Mouse (Mus musculus) MEL (cell line): ENCODE data around the gene Plk1. TPM values are rescaled to one million over a fixed set of nuclear protein-coding genes. Genes with fewer than 3 reads are reported as not detected.

Source experiments
- DNase-seq: peaks from one replicate; pipeline ENCODE4 v3.0.0; 2011; ENCODE audit warnings: low read depth, low spot score
- H3K27ac ChIP-seq: 2 replicates; pipeline ENCODE4 v1.5.1; 2012; ENCODE audit warnings: low read depth, mild to moderate bottlenecking, control low read depth, low read length, moderate library complexity; ENCODE audit not compliant: control insufficient read depth
- H3K27me3 ChIP-seq, 2 experiments: fragments of 150-350 bp in 1 of 2; sonication (generic) in 1 of 2; 2 replicates each; pipeline ENCODE4 v1.6.1; 2012; ENCODE audit warnings: low read length in 2 of 2, mild to moderate bottlenecking in 2 of 2, improper control_type of control experiment in 1 of 2, moderate library complexity in 1 of 2; ENCODE audit not compliant: insufficient read depth in 2 of 2, control insufficient read depth in 1 of 2
- H3K36me3 ChIP-seq, 2 experiments: 2 replicates each; pipeline ENCODE4 v1.6.1; 2012 to 2014; ENCODE audit warnings: low read length in 2 of 2, improper control_type of control experiment in 1 of 2, inconsistent platforms in 1 of 2, mild to moderate bottlenecking in 1 of 2; ENCODE audit not compliant: insufficient read depth in 2 of 2, control insufficient read depth in 1 of 2
- H3K4me1 ChIP-seq, 2 experiments: fragments of 150-350 bp in 1 of 2; sonication (generic) in 1 of 2; 2 replicates each; pipeline ENCODE4 v1.6.1; 2012; ENCODE audit warnings: low read length in 2 of 2, improper control_type of control experiment in 1 of 2, mild to moderate bottlenecking in 1 of 2; ENCODE audit not compliant: insufficient read depth in 2 of 2, control insufficient read depth in 1 of 2
- H3K4me3 ChIP-seq, 2 experiments: fragments of 150-350 bp in 1 of 2; sonication (generic) in 1 of 2; 2 replicates each; pipeline ENCODE4 v1.5.1; 2012; ENCODE audit warnings: low read depth in 2 of 2, low read length in 2 of 2, mild to moderate bottlenecking in 2 of 2, moderate library complexity in 2 of 2, control low read depth in 1 of 2, improper control_type of control experiment in 1 of 2; ENCODE audit not compliant: control insufficient read depth in 1 of 2, insufficient read depth in 1 of 2
- H3K79me2 ChIP-seq: 2 replicates; pipeline ENCODE4 v1.6.1; 2012; ENCODE audit warnings: mild to moderate bottlenecking, low read length, moderate library complexity; ENCODE audit not compliant: control insufficient read depth, poor library complexity, insufficient read depth
- H3K9ac ChIP-seq: 2 replicates; pipeline ENCODE4 v1.6.1; 2012; ENCODE audit warnings: low read depth, mild to moderate bottlenecking, control low read depth, low read length, moderate library complexity; ENCODE audit not compliant: control insufficient read depth, poor library complexity, severe bottlenecking
- H3K9me3 ChIP-seq: fragments of 150-350 bp; sonication (generic); replicated peaks from 2 replicates; pipeline ENCODE4 v1.6.1; 2012; ENCODE audit warnings: mild to moderate bottlenecking, low read length, improper control_type of control experiment, moderate library complexity; ENCODE audit not compliant: insufficient read depth
- ETS1 ChIP-seq: IDR thresholded peaks from 2 replicates; pipeline ENCODE4 v1.6.1; 2012; ENCODE audit warnings: low read depth, mild to moderate bottlenecking, inconsistent platforms, low read length, improper control_type of control experiment, moderate library complexity
- GABPA ChIP-seq: IDR thresholded peaks from 2 replicates; pipeline ENCODE4 v1.6.1; 2012; ENCODE audit warnings: low read depth, mild to moderate bottlenecking, inconsistent platforms, low read length, improper control_type of control experiment, moderate library complexity
- GATA1 ChIP-seq: IDR thresholded peaks from 2 replicates; pipeline ENCODE4 v1.6.1; 2011; ENCODE audit warnings: low read depth, low read length, improper control_type of control experiment
- HCFC1 ChIP-seq: IDR thresholded peaks from 2 replicates; pipeline ENCODE4 v1.6.1; 2012; ENCODE audit warnings: low read depth, mild to moderate bottlenecking, inconsistent platforms, low read length, improper control_type of control experiment, moderate library complexity
- JUND ChIP-seq: IDR thresholded peaks from 2 replicates; pipeline ENCODE4 v1.6.1; 2011; ENCODE audit warnings: low read depth, mild to moderate bottlenecking, improper control_type of control experiment, low read length
- MAFK ChIP-seq: IDR thresholded peaks from 2 replicates; pipeline ENCODE4 v1.6.1; 2011; ENCODE audit warnings: low read depth, mild to moderate bottlenecking, low read length, improper control_type of control experiment, borderline replicate concordance
- MAZ ChIP-seq: IDR thresholded peaks from 2 replicates; pipeline ENCODE4 v1.6.1; 2012; ENCODE audit warnings: low read depth, mild to moderate bottlenecking, inconsistent platforms, low read length, improper control_type of control experiment
- RAD21 ChIP-seq: IDR thresholded peaks from 2 replicates; pipeline ENCODE4 v1.6.1; 2011; ENCODE audit warnings: mild to moderate bottlenecking, low read depth, low read length, improper control_type of control experiment
- USF2 ChIP-seq, 2 experiments: IDR thresholded peaks; 2 replicates each; pipeline ENCODE4 v1.6.1; 2011 to 2012; ENCODE audit warnings: improper control_type of control experiment in 2 of 2, low read length in 2 of 2, borderline replicate concordance in 1 of 2, inconsistent platforms in 1 of 2, low read depth in 1 of 2, mild to moderate bottlenecking in 1 of 2; ENCODE audit not compliant: insufficient read depth in 1 of 2
- ZNF384 ChIP-seq: IDR thresholded peaks from 2 replicates; pipeline ENCODE4 v1.6.1; 2012; ENCODE audit warnings: low read depth, mild to moderate bottlenecking, inconsistent platforms, low read length, improper control_type of control experiment
- polyA plus RNA-seq, 2 experiments: library from polyadenylated mRNA; stranded (reverse) in 1 of 2; unstranded in 1 of 2; fragments of >175 nt in 1 of 2; fragments of >200 nt in 1 of 2; gene quantifications; 2 replicates each; pipeline versions ENCODE4 v1.2.1 to v1.2.4; 2012; ENCODE audit warnings: low replicate concordance in 2 of 2, low read depth in 1 of 2; ENCODE audit not compliant: insufficient read length in 2 of 2, insufficient read depth in 1 of 2, missing spikeins in 1 of 2
- total RNA-seq: library from RNA; depleted of rRNA; stranded (reverse); fragments of 300-350 nt; gene quantifications from 2 replicates; pipeline ENCODE4 v1.2.3, GENCODE M21; 2012; rRNA removed

Plk1 gene
- total and polyA plus RNA-seq, 3 experiments: 46.7 to 244 (median 157) TPM

DNA sequence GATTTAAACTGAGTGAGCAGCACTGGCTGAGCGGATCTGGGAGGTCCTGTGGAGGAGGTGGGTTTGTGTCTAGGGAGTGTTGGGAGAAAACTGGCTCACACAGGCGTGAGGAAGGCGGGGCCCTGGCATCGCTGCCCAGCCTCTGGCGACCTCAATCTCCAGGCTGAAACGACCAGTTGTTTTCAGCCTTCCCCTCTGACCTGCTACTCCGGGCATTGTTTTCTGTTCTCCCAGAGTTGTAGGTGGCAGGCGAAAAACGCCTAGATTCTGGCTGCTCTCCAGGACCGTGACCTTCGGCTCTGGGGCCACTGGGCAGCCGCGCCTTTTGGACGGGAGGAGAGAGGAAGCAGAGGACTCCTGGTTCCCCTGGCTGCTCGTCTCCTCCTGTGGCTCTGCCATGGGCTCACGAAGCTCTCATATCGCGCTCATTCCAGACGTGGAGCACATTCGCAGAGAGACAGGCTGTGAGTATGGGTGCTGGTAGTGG, 60.1 kb downstream of the Plk1 start, which contains the start of gene Chp2:
Gene Chp2 (plus strand): TSS at position 182 of the 487 bp plus-strand sequence.
- Histone ChIP-seq H3K27me3 (no peaks in the 10 kb centered on the region), H3K9me3 (no peaks in the 10 kb centered on the region), H3K36me3 (no peaks in the 10 kb centered on the region), H3K9ac (no peak within 1 kb of the TSS), H3K79me2 (no peaks in the 10 kb centered on the region), H3K4me3 (no peak within 1 kb of the TSS), H3K27ac (no peak within 1 kb of the TSS), H3K4me1 (no peaks in the 10 kb centered on the region)
- no peak for DNase-seq
- TF ChIP-seq MAZ (no peak), GABPA (no peak), GATA1 (no peak), ETS1 (no peak), USF2 (IDR thresholded peaks at IDR 0.05; ENCODE audit: borderline replicate concordance in 1 of 2, insufficient read depth in 1 of 2, low read depth in 1 of 2, low read length in 2 of 2) (no peak), JUND (no peak), HCFC1 (no peak), MAFK (no peak), ZNF384 (no peak), RAD21 (no peak)

Other genes starting within 250 kb of the Plk1 start
- gene Cog7, start 177.7 kb upstream of the Plk1 start, total RNA-seq: 17.1 and 17.7 TPM in 2 replicates
- gene Cog7, start 177.7 kb upstream of the Plk1 start, polyA plus RNA-seq: 10 to 100 TPM in 1 of 2 experiments, not detected in 1; 21.2 TPM
- gene Gga2, start 138.2 kb upstream of the Plk1 start, total RNA-seq: 30.1 and 35.2 TPM in 2 replicates
- gene Gga2, start 138.2 kb upstream of the Plk1 start, polyA plus RNA-seq: 10 to 100 TPM; 29.5 to 95.3 TPM
- 29.2 and 31.2 TPM in 2 replicates for gene Ubfd1, start 92.3 kb upstream of the Plk1 start, total RNA-seq
- 10 to 100 TPM in 1 of 2 experiments, not detected in 1; 33.8 TPM for gene Ubfd1, start 92.3 kb upstream of the Plk1 start, polyA plus RNA-seq
- 8.8 and 9.9 TPM in 2 replicates for gene Ears2, start 92.2 kb upstream of the Plk1 start, total RNA-seq
- 10 to 100 TPM in 1 of 2 experiments, not detected in 1; 12.8 TPM for gene Ears2, start 92.2 kb upstream of the Plk1 start, polyA plus RNA-seq
- 161 and 172 TPM in 2 replicates for gene Ndufab1, start 57.6 kb upstream of the Plk1 start, total RNA-seq
- gene Ndufab1, start 57.6 kb upstream of the Plk1 start, polyA plus RNA-seq: 100 to 1,000 TPM; 119 to 452 TPM
- 16.1 and 20.8 TPM in 2 replicates for gene Palb2, start 26.5 kb upstream of the Plk1 start, total RNA-seq
- 10 to 100 TPM in 1 of 2 experiments, not detected in 1; 17.7 TPM for gene Palb2, start 26.5 kb upstream of the Plk1 start, polyA plus RNA-seq
- 46.6 and 54.2 TPM in 2 replicates for gene Dctn5, start 26.4 kb upstream of the Plk1 start, total RNA-seq
- gene Dctn5, start 26.4 kb upstream of the Plk1 start, polyA plus RNA-seq: 100 to 1,000 TPM in 1 of 2 experiments, 10 to 100 TPM in 1; 71.3 to 203 TPM
- not detected in 2 replicates for gene Ern2, start 26.8 kb downstream of the Plk1 start, total RNA-seq
- gene Ern2, start 26.8 kb downstream of the Plk1 start, polyA plus RNA-seq: not detected
- not detected in 2 replicates for gene Chp2, start 60.1 kb downstream of the Plk1 start, total RNA-seq
- gene Chp2, start 60.1 kb downstream of the Plk1 start, polyA plus RNA-seq: not detected
- not detected in 2 replicates for gene Prkcb, start 129.3 kb downstream of the Plk1 start, total RNA-seq
- gene Prkcb, start 129.3 kb downstream of the Plk1 start, polyA plus RNA-seq: not detected